Mouse (Mus musculus) thymus, adult 18-20 months (tissue): ENCODE measurements around the gene Coq8b.

ENCODE experiments used
- DNase-seq, 2 experiments: peaks; one replicate each; pipeline ENCODE4 v3.0.0; 2022; ENCODE audit warnings: mixed read lengths in 2 of 2

The Coq8b gene

DNA sequence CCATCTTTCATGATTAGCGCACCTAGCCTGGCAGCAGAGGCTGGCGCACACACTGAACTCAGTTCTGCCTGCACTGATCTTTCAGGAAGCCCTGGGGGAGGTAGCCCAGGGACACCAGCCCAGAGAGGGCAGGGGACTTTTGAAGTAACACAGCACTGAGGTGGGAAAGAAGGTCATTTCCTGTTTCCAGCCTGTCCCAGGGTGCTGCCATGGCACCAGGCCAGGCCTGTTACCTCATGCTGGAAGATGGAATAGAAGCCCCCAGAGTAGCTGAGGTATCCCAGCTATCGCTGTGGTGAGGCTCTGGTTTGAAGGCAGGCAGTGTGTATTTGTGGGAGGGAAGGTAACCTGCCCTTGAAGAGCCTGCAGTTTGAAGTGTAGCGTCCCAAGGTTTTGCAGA lies 42.1 kb downstream of the Coq8b start:
- DNase-seq = no peak

DNA sequence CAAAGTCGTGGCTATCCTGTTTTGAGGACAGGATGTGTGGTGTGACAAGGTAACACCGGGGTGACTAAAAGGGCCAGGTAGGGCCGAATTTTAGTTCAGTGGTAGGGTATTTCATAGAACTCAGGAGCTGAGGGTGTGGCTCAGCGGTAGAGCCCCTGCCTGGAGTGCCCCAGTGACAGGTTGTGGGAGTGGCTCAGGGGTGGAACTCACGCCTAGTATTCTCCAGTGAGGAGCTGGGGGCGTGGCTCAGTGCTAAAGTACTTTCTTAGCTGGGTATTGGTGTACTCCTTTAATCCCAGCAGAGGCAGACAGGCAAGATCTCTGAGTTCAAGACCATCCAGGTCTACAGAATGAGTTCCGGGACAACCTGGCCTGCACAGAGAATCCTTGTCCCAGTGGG lies 43.2 kb downstream of the Coq8b start:
- no peak for DNase-seq

DNA sequence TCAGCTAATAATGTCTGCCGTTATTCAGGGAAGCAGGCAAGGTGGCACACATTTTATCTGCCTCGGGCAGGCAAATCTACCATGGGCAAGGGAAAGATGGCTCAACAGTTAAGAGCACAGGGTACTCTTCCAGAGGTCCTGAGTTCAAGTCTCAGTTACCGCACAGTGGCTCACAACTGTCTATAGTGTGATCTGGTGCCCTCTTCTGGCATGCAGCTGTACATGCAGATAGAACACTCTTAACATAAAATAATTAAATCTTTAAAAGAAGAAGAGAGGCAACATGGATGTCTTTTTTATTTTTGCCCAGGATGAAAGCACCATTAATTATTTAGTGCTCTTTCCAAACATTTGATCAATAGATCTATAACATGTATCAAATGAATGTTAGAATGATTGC lies 44.4 kb downstream of the Coq8b start:
- no peak for DNase-seq

DNA sequence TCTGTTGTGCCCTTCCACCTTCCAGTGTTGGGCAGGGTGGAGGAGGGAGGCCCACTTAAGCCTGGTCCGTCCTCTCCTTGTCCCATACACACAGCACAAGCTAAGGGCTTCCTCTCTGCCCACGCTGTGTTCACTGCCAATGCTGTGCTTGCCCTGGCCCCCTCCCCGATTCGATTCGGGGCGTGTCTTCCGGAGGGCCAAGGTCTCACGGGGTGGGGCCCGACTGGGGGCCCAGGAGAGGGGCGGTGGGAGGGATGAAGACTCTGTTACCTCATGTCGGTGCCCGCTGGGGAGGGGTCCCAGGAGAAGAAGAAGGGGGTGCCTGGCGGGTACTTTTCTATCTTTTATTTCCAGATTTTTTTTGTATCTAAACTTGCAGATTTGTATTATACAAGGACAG lies 48.9 kb downstream of the Coq8b start:
- DNase-seq = no peak

DNA sequence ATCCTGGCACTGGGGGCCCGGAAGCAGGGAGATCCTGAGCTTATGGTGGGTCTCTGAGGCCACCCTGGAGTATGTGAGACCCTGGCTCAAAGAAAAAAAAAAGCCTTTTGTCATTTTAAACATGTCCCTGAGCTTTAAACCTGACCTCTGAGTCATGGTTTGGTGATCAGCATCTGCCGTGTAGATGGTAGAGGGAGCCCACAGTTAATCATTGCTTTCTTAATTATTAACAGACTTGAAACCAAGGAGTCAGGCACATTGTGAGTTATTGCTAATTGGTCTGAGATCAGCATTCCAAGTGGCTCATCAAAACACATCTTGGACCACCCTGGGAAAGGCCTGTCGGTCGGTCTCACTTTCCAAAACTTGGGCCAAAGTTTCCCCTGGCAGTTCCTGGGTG lies 49.4 kb downstream of the Coq8b start:
- no peak for DNase-seq

DNA sequence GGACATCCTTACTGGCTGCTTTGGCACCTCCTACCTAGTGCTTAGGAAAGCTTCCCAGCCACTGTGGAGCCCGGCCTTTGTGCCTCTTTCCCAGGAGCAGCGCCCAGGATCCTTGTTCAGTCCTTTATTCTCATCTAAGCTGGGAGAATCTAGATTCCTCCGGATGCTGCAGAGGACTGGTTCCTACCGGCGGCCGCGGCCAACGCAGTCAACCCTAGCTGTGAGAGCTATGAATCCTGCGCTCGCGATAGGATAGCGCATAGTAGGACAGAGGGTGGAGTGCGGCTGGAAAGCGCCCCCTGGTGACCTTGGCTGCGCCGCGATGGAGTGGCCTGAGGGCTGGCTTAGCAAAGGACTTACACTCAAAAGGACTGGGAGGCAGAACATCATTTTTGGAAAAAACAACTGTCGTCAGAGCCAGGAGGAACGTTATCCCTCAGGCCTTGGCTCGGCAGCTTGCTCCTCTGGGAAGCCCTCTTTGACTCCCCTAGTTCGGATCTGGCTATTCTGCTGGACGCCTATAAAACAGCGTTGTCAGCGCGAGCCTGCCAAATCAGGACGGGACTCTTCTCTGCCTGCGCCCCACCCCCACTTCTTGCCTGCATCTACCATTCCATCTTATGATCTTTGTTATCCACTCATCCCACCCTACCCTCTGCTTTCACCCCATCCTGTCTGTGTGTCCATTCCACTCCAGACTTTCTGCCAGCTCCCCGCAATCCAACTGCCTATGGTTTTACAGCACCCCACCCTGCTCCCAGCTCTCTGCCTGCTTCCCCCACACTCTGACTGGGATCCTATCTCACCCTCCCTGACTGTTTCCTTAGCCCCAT lies 52.3 kb downstream of the Coq8b start:
- no peak for DNase-seq

DNA sequence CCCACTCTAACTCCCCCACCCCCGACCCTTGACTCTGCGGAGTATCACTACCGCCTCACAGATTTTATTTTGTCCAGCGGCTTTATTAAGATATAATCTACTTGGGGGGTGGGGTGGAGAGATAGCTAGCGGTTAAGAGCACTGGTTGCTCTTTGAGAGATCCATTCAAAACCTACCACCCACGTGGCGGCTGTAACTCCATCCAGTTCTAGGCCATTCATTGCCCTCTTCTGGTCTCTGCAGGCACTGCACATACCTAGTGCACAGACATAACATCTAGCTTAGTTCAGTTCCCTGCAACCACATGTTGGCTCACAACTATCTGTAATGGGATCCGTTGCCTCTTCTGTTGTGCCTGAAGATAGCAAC lies 52.9 kb downstream of the Coq8b start:
- DNase-seq = no peak

DNA sequence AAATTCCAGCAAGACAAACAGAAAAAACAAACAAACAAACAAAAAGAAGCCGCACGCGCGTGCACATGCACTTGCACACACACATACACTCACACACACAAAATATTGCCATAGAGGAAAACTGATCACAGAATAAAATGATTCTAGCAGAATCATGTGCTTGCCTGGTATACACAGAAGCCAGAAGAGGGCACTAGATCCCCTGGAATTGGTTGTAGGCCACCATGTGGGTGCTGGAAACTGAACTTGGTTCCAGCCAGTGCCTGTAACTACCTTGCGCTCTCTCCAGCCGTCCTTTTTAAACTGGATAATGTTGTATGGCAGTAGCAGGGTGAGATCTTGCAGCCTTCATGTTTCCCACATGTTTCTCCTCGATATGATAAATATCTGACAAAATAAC lies 55.9 kb downstream of the Coq8b start:
- no peak for DNase-seq

DNA sequence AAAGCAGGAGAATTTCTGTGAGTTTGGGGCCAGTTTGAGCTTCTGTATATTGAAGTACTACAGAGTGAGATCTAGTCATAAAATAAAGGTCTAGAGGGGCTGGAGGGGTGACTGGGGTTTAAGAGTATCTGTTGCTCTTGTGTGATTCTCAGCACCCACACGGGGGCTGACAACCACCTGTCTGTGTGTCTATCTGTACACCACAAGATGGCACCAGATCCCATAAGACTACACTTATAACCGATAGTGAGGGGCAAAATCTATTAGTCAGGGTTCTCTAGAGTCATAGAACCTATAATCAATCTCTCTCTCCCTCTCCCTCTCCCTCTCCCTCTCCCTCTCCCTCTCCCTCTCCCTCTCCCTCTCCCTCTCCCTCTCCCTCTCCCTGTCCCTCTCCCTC lies 57.7 kb downstream of the Coq8b start:
- DNase-seq = no peak

DNA sequence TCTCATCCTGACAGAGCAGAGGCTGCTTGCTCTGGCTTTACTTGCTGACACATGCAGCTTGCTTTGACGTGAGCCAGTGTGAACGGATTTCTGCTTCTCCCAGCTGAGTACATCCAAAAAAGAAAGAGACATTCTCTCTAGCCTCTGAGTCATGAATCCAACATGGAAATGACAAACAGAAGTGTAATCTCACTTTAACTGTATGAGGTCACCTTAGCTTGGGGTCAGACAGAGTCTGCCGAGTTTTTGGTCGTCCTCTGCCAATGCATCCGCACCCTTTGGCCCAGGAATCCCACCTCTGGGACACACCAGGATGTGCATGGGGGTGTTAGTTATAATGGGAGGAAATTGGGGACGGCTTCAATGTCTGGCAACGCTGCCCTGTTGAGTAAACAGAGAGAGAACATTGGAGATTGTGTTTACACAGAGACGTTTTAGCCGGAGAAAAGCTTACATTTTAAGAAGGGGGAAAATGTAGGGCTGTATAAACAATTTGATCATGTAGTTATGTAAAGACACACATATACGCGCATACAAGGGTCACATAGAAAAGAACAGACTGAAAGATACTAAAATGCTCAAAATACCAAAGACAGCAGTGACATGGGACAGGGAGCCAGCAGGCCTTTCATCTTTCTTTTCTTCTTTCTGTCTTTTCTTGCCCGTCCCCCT lies 59.1 kb downstream of the Coq8b start:
- DNase-seq = no peak

DNA sequence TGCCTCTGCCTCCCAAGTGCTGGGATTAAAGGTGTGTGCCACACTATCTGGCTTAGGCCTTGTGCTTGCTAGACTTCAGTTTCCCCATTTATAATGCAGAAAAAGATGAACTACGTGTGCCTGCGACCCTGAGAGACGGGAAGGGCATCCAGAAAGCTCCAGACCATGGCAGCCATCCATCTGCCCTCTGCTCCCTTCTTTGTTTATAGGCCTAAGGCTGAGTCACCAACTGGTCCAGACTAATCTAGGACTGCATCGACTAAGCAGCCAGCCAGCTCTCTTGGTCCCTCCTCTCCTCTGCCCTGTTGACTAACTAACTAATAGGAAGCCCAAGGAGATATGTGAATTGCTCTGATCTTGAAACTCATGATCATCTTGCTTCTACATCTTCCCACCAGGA lies 63.1 kb downstream of the Coq8b start:
- DNase-seq = no peak

DNA sequence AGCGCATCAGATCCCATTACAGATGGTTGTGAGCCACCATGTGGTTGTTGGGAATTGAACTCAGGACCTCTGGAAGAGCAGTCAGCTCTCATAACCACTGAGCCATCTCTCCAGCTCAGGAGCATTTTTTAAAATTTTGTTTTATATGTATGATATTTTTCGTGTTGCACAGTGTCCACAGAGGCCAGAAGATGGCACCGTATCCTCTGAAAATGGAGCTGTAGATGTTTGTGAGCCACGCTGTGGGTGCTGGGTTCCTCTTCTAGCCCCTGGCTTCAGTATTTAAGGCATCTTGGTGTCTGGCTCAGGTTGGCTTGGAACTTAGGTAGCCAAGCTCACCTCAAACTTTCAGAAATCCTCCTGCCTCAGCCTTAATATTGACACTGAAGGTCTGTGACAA lies 63.7 kb downstream of the Coq8b start:
- DNase-seq = no peak

DNA sequence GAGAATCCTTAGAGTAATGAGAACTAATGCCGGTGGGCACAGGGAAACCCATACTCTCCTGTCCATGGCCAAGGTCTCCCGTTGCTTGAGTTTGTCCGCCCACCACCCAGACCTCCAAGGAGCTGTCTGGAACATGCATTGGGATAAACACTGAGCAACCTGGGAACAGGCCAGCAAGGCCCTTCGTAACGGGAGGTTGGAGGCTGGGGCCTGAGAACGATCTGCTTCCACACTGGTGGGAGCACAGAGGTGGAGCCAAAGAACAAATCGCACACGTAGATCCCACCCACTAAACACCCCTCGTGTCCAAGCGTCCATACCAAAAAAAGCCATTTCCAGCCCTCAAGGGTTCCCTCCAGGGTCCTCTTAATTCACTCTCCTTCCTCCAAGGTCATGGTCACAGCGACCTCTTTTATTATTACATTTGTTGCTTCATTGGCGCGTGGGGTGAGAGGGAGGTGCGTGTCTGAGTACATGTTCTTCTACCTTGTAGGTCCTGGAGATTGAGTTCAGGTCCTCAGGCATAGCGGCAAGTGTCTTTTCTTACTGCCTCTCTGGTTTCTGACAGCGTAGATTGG lies 65.3 kb downstream of the Coq8b start:
- DNase-seq = no peak

DNA sequence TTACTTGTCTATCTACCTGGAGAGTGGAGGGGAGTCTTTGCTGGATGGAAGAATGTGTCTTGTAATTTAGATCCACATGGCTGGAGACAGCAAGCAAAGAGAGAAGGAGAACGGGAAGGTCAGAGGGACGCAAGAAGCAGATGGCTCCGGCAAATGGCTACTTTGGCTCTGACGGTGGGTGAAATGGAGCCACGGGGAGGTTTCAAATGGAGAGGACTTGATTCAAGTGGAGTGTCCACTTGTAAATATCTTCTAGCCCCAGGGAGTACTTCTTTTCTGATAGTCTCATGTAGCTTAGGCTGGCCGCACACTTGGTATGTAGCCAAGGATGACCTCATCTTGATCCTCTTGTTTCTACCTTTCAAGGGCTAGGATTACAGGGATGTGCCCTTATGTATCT lies 66.0 kb downstream of the Coq8b start:
- DNase-seq = no peak

DNA sequence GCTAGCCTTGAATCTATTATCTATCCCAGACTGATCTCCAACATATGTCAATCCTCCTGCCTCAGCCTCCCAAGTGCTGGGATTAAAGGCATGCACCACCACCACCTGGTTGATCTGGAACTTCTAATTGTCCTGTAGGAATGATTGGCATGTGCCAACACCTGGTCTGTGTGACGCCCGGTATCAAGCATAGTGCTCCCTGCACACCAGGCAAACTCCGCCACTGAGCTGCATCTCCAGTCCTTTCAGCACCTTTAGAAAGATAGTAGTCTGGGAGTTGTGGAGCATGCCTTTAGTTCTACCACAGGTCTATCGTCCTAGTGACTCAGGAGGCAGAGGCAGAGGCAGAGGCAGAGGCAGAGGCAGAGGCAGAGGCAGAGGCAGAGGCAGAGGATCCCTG lies 67.5 kb downstream of the Coq8b start:
- DNase-seq = no peak

DNA sequence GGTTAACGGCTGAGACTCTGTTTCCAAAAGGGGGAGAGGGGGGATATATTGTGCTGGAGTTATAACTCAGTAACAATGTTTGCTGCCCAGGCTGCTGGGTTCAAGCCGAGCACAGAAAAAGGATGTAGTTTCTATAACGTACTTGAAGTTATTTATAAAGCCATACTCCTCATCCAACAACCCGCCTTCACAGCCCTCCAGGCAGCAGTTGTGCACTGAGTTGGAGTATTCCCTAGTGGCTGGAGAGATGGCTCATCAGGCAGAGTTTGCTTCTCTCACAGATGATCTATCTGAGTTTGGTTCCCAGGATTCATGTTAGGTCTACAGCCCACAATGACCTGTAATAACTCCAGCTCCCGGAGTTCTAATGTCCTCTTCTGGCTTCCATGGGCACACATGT lies 68.0 kb downstream of the Coq8b start:
- no peak for DNase-seq

DNA sequence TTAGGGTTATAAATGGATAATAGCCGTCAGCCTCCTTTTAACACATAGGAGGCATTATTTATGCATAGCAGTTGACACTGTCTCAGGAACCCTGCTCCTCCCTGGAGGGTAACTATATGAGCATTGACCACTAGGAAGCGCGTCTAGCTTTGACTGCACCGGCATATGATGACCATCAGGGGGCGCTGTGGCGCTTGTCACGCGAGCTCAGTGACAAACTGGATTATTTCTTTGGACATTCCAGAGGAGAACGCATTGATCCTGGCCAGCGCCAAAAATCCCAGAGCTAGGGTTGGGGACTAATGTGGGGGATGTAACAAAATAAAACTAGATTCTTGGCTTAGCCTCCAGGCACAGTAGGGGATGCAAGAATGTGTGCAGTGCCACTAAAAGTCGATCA lies 69.3 kb downstream of the Coq8b start:
- DNase-seq = no peak

DNA sequence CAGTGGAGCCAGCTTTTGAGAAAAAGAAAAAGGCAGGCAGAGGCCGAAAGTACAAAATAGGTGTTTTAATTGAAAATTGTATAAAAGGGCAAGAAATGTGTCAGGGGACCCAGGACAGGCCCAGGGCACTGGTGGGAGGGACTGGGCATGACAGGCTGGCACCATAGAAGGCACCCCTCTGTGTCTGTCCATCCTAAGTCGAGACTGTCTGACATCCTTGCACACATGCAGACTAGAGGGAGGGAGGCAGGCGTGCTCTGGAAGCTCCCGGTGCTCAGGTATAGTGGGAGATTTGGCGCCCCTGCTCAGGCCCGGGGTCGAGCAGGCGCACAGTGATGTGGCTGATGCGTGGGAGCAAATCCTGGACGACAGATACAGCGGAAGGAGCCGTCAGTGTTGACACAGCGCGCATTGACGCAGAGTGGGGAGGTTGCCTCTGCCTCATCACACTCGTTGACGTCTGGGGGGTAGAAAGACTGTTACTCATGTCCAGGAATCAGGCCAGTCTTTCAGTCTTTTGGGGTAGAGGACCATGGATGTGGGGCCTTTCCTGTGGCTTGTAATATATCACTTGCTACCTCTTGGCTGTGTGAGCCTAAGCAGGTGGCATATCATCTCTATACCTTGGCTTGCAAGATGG lies 72.4 kb downstream of the Coq8b start:
- DNase-seq = no peak

DNA sequence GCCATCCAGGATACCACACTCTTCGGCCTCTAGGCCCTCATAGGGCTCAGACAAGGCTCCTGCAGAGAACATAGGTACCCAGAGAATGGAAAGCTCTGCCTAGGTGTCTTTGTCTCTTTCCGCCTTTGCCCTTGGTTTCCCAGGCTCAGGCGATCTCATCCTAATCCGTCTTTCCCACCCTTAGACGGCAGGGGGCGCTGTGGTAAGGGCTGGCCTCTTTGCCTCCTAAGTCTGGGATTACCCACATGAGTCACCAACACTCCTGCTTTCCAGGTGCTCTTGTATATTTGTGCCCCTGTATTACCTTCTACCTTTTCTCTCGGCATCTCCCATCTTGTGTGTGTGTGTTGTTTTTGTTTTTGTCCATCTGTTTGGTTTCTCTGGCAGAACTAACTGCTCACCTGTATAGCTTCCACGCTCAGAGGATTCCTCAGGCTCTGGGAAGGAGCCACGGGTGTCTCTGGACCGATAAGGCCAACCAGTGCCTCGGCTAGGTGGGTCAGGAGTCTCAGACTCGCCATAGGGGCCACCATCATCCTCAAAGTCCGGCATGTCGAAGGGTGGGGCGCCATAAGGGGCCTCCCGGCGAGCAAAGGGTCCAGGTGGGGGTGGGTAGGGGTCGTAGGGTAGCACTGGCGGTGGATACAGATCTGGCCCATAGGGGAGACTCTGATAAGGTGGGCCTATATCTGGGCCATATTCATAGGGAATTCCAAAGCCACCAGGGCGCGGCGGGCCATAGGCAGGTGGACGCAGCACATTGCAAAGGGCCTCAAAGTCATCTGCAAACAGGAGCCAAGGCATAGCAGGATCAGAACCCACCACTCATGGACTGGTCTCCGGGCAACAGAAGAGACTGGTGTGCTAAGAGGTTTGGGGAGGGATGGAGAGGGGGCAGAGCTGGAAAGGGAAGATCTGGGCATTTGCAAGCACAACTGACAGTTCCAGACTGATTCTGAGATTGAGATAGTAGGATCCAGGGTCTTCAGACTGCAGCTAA lies 73.6 kb downstream of the Coq8b start:
- no peak for DNase-seq

DNA sequence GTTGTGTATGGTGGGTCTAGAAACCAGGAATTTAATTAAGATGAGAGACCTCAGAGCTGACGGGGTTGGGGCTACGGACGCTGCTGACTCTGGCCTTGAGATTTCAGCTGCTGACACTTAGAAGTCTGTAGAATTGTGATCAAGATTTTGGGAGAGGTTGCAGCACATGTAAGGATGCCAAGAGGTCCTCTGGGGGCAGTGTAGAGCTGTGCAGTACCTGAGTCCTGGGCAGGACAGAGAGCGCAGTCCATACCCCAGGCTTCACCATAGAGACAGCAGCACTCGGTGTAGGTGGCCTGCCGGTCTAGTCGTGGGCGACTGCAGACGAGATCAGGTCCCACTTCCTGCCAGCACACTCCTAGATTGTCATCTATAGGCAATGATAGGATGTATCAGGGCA lies 74.7 kb downstream of the Coq8b start:
- no peak for DNase-seq
